Mouse (Mus musculus): ENCODE results near the gene Cip2a.

Gene Cip2a

GRCm38 (mm10) chr16:48993559-48994342 is at the start of gene Cip2a, which contains the start of gene Dzip3:
Gene Cip2a (plus strand): TSS chr16:48994185.
Gene Dzip3 (minus strand): TSS chr16:48994165.
- in situ Hi-C loops (cut with MseI, MboI): no loop called here

GRCm38 (mm10) chr16:48972996-48973395 is 21.0 kb upstream of the Cip2a start:
- in situ Hi-C loops (cut with MseI, MboI): no loop called here

DNA sequence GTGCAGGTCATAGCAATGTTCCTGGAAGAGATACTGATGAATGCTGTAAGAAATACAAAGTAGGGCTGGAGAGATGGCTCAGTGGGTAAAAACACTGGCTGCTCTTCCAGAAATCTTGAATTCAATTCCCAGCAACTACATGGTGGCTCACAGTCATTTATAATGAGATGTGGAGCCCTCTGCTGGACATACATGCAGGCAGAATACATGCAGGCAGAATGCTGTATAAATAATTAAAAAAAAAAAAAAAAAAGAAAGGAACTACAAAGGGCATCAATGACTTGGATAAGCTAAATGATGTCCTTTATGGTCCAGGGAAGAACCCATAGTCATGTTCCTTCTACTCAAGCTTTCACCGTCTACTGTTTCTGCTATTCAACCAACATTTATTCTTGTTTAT is 20.4 kb upstream of the Cip2a start:
- in situ Hi-C loops (cut with MseI, MboI): no loop called here

GRCm38 (mm10) chr16:48979965-48980364 is 14.0 kb upstream of the Cip2a start:
- in situ Hi-C loops (cut with MseI, MboI): no loop called here

- in situ Hi-C loops (cut with MseI, MboI): no loop called here
Measured at GRCm38 (mm10) chr16:48985034-48985627, 8.9 kb upstream of the Cip2a start.

DNA sequence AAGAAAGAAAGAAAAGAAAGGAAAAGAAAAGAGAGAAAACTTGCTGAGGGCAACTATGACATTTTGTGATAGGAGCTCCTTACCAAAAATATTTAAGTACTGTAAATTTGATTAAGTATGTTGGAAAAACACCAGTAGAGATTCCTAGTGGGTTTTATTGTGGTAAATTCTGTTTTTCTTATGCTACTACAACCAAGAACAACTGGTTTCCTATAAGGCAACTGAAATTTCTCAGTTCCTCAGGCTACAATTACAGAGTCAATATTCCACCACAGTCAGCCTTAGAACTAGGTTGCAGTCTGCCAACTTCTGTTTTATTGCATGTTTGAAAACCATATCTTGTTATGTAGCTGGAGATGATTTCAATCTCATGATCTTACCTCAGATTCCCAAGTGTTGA is 4.3 kb upstream of the Cip2a start:
- in situ Hi-C loops (cut with MseI, MboI): no loop called here

DNA sequence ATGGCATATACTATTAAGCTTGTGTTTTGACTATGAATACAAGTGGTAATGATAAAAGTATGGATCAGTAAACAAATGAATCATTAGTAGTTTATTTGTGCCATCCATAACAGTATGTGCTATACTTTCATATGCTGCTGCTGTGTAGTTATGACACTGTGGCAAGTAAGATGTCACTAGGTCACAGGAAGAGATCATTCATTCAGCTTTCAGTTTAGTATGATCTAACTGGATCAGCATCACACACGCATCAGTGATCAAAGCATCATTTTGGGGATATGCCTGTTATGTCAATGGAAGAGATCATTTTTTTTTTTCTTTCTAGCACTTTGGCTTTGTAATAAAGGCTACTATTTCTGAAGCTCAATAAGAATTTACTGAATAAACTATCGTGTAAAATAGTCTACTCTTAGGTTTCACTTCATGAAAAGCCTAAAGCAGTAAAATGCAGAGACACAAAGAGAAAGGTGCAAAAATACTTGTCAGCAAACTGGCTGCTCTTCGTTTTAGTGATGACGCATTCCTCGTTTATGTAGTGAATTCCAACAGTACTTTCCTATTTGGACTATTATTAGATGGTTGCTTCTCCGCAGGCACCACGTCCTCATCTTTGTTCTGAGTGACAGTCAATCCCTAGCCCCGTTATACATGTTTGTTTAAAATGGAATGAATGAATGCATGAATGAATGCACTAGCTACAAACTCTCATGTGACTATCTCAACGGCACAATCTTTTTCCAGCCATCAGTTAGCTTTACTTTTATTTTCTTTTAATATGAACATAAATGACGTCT is 1.4 kb upstream of the Cip2a start:
- in situ Hi-C loops (cut with MseI, MboI): no loop called here

DNA sequence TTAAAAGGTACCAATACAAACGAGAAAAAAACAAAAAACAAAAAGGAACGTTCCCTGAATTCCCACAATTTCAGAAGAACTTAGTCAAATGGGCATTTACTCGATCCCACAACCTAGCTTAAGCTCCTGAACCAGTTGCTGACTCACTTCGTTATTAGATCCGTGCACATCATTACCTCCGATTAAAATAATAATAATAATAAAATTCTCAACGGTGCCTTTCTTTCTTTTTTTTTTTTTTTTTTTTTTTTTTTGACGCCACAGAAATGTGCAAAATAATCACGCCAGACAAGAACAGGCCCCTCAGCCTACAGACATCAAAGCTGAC is 790 bp upstream of the Cip2a start:
- in situ Hi-C loops (cut with MseI, MboI): no loop called here

GRCm38 (mm10) chr16:48994343-48994693 is 333 bp downstream of the Cip2a start:
- in situ Hi-C loops (cut with MseI, MboI): no loop called here

- in situ Hi-C loops (cut with MseI, MboI): no loop called here
Measured at GRCm38 (mm10) chr16:49004151-49004550, 10.2 kb downstream of the Cip2a start.

- in situ Hi-C loops (cut with MseI, MboI): no loop called here
Measured at GRCm38 (mm10) chr16:49016620-49017332, 22.8 kb downstream of the Cip2a start.

DNA sequence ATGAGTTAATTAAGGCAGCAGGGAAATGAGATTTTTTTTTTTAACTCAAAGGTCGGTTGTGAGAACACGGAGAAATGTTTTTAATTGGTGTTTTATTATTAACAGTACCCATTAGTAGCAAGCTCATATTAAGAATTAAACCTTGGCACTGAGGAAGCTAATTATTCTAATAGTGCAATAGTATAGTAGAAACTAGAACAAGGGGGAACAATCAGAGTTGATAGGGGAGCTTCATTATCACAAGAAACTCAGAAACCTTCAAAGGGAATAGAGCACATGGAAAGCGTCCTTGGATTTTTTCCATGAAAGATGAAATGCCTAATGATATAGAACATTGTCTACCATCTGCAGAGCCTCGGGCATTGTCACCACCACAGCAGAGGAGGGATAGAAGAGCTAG is 41.9 kb downstream of the Cip2a start:
- in situ Hi-C loops (cut with MseI, MboI): no loop called here

DNA sequence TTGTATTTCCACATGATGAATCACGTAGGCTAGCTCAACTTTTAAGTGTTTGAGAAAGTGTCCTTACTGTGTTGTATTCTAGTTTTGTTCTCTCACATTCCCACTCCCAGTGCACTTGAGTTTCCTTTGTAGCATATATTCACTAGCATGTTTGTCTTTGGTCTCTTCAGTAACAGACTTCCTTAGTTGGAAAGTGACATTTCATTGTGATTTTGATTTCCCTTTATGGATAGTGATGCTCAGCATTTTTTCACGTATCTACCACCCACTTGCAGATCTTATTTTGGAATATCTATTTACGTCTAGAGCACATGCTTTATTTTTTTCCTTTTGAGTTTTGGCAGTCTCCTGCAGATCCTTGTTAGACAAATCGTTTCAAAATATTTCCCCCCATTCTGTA is 43.8 kb downstream of the Cip2a start:
- in situ Hi-C loops (cut with MseI, MboI): no loop called here

- in situ Hi-C loops (cut with MseI, MboI): no loop called here
Measured at GRCm38 (mm10) chr16:49040554-49041221, 46.7 kb downstream of the Cip2a start.

- in situ Hi-C loops (cut with MseI, MboI): no loop called here
Measured at GRCm38 (mm10) chr16:49049214-49049613, 55.2 kb downstream of the Cip2a start.

DNA sequence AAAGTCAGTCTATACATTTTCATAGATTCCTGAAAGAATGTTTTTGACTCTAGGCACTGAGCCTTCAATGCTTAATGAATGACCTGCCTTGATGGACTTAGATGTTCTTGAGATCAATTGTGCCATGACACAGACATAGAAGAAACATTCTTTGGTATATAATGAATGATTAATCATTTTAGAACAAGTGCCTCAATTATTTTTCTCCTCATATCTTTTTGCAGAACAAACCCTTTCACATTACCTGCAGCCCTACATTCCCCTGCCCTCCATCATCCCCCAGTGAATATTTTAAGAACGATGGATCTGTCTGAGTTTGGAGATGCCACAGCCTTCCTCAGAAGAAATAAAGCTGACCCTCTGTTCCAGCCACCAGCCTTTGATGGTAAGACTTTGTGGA is 63.2 kb downstream of the Cip2a start, which contains the start of gene Myh15:
Gene Myh15, plus strand, starts transcription at position 301 of the 400 bp plus-strand sequence.
- in situ Hi-C loops (cut with MseI, MboI): no loop called here
